Mouse (Mus musculus): ENCODE results near the gene Tradd.
A peak's percentile ranks its signal among the peaks of the same experiment; 100 is the strongest.
"Not testable (repeated sequence)": the region's sequence is repeated elsewhere in the genome, so short reads cannot be mapped to it uniquely, and the experiment has no call there.

The Tradd gene

DNA sequence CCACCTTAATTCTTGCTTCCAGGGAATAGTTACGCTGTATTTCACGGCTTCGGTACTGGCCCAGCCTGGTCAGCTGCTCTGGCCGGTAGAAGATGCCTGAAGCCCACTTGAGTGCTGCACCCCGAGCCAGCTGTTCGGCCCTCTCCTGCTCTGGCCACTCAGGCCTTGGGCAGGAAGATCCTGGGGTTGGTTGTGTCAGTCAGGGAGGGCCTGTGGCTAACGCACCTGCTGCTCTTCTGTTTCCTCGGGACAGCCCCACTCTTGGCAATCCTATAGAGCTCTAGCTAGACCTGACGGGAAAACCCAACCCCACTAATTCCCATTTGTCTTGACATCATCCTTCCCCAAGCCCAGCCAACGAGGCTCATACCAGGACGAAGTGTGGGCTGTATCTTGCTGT lies 30.8 kb upstream of the Tradd start:
- DNase-seq = no peak

DNA sequence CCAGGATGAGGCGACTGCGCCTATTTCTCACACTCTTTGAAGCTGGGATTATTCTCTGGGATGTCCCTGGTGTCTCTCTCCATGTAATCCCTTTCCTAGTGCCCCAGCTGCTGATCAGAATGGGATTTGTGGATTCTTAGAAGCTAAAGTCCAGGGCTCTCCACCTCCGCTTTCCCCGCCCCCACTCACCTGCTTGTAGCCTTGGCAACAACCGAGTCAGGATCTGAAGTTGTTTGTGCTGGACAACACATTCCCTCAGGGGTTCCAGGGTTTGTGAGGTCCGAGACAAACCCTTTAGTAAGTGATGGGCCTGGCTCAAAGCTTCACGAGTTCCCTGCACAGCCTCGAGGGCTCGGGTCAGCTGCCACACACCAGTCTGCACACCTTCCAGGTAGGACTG lies 30.4 kb upstream of the Tradd start:
- no peak for DNase-seq

- no peak for DNase-seq
These were observed 29.0 kb upstream of the Tradd start for GRCm38 (mm10) chr8:105293405-105293804.

DNA sequence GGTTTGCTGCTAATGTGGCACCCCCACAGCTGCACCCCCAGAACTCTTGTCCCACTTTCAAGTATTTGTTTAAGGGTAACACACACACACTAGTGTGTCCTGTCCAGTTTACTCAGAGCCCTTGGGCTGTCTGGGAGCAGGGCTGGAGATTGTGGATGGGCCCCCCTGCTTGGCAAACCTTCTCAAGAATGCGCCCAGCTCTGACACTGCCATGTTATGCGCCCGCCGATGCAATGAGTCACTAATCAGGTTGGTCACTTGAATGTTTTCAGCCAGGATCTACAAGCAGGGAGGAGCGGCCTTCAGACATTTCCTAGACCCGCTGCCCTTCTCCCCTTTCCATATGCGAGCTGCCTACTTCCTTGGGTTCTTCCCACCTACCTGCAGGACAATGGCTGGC lies 28.1 kb upstream of the Tradd start:
- DNase-seq = no peak

DNA sequence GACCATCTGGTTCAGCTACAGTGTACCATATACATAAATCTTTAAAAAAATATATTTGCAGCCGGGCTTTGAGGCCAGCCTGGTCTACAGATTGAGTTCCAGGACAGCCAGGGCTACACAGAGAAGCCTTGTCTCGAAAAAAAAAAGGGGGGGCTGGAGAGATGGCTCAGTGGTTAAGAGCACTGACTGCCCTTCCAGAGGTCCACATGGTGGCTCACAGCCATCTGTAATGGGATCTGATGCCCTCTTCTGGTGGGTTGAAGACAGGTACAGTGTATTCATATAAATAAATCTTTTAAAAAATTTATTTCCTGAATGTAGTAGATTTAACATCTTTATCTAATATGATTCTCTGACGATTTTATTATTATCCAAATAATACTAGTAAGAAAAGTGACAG lies 27.4 kb upstream of the Tradd start:
- not testable (repeated sequence) for DNase-seq

- not testable (repeated sequence) for DNase-seq
These were observed 27.0 kb upstream of the Tradd start for GRCm38 (mm10) chr8:105291364-105291763.

- DNase-seq = peak; percentile 63 to 74
These were observed 26.3 kb upstream of the Tradd start for GRCm38 (mm10) chr8:105290554-105291314.

- DNase-seq = peak; percentile 53 to 55
These were observed 25.5 kb upstream of the Tradd start, which contains the start of gene 4931428F04Rik for GRCm38 (mm10) chr8:105289805-105290460. 4931428F04Rik (minus strand) TSS chr8:105289864.

- peak; percentile 92 to 93 for DNase-seq
These were observed 24.7 kb upstream of the Tradd start for GRCm38 (mm10) chr8:105288958-105289732.

DNA sequence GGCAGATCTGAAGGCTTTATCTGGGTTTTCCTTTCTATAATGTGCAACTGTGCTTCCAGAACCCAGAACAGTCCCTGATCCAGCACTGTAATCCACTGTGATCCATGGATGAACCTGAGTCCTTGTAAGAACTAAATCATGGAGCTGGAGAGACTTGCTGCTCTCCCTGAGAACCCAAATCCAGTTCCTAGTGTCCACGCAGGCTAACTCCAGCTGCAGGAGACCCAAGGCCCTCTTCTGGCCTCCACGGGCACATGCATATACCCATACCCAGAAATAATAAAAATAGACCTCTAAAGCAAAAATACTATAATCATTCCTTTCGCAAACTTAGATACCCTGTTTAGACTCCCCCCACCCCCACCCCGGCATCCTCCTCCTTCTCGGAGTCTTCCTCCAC lies 23.8 kb upstream of the Tradd start:
- DNase-seq = no peak

DNA sequence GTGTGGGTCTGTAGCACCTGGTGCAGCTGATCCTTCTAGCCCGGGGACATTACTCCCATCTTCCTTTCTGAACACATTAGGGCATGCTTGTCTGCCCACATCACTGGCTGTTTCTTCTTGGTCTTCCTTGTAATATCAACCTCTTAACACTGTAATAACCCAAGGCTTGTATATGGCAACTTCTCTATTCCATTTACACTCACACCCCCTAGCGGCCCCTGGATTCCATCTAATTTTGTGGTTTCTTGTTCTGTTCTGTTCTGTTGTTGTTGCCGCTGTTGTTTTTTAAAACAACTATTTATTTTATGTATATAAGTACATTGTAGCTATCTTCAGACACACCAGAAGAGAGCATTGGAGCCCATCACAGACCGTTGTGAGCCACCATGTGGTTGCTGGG lies 22.5 kb upstream of the Tradd start:
- no peak for DNase-seq

- no peak for DNase-seq
These were observed 21.1 kb upstream of the Tradd start for GRCm38 (mm10) chr8:105285514-105285913.

- no peak for DNase-seq
These were observed 18.7 kb upstream of the Tradd start for GRCm38 (mm10) chr8:105283074-105283473.

- DNase-seq = no peak
These were observed 17.8 kb upstream of the Tradd start for GRCm38 (mm10) chr8:105282239-105282638.

DNA sequence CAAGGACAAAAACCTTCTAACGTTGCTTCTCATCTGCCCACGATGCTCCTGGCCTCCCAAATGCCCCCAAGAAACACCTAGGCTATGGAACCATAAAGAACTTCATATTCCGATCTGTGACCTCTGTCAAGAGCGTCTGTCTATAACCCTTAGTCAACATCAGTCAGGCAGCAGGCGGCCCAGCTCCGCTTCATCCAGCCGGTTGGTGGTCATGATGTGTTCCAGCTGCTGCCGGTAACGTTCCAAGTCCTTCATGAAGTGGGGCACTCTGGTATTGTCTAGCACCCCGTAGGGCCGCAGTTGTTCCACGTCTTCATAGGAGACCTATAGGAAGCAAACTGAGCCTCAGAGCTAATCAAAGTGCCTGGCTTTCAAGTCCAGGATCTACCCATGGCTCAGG lies 17.4 kb upstream of the Tradd start:
- no peak for DNase-seq

DNA sequence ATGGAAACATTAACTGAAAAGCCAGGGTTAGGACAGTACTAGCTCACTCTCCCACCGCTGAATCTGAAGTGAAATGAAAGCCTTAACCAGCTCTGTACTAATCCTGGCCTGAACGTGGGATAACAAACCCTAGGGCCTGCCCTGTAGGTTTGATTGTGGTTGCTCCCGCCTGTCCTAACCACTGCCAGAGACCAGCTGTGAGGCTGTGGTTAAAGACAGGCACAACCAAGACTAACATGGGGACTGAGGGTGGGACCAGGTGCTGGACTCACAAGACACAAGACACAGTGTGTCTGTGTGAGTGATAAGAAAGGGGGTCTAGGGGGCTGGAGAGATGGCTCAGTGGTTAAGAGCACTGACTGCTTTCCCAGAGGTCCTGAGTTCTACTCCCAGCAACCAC lies 16.2 kb upstream of the Tradd start:
- DNase-seq = no peak

DNA sequence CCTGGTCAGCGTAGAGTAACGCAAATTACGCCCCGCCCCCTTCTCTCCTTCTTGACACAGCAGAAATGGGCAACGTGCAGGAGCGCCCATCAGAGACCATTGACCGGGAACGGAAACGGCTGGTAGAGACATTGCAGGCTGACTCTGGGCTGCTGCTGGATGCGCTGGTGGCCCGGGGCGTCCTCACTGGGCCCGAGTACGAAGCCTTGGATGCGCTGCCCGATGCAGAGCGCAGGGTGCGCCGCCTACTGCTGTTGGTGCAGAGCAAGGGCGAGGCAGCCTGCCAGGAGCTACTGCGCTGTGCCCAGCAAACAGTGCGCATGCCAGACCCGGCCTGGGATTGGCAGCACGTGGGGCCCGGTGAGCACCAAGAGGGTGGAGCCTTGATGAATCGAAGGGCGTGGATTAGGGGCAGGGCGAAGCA lies 14.5 kb upstream of the Tradd start:
- DNase-seq = no peak

DNA sequence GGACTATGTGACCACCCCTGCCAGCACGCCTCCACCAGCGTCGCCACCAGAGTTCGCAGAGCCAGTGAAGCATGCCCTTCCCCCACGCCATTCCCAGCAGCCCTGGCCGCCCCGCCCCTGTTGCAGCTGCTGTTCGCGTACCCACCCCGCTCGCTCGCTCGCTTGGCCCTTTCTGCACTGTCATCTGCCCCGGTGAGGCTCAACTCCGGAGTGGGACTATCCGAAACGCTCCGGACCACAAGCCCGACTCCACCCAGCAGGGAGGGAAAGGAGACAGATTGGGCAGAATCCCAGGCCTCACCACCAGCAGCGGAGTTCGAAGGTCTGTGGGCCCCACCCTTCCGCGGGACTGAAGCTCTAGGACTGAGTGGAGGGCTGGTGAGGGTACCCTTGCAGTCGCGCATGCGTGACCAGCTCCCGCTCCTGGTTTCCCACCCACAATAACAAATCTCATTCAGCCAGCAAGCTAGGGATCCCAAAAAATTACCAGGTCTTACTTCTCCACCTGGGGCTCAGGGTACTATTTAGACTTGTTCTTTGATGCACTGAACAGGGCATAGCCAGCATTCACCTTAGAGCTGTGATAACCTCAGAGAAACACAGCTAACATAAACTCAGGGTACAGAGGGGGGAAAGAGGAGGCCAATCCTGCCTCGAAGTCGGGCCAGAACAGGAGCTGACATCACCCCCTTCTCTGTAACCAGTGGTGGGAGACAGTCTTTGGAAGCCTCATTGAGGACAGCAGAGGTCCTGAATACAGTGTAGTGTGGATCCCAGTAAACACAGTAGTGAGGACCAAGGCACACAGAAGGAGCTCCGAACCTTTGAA lies 12.1 kb upstream of the Tradd start:
- no peak for DNase-seq

GRCm38 (mm10) chr8:105275840-105276239 lies 11.4 kb upstream of the Tradd start, which contains the start of gene Nol3:
Nol3 (plus strand) TSS chr8:105276140.
- no peak for DNase-seq

DNA sequence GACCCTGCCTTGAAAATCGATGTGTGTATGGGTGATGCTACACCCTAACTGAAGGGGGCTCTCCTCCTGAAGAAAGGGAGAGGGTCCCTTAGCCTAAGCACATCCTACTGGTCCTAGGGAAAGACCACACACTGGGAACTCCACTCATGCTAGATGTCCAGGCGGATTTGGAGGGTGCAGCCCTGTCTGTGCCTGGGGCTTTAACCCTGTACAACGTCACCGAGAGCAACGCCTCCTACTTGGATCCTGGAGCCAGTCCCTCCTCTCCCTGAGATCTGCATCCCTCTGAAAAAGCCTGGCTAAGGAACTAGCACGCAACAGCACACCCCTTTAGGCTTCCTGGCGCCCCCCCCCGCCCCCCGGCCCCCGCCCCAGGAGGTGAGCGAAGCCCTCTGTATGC lies 11.0 kb upstream of the Tradd start:
- DNase-seq = no peak

DNA sequence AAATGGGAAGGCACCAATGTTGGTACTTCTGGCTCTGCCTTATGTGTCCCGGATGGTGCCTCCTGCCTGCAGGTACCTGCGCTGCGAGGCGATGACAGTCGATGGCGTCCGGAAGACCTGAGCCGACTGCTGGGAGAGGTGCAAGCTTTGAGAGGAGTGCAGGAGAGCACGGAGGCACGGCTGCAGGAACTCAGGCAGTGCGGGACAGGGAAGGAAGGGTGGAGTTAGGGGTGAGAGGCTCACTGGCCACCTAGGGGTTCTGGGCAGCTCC lies 6.4 kb upstream of the Tradd start:
- no peak for DNase-seq

- DNase-seq = no peak
These were observed 5.9 kb upstream of the Tradd start for GRCm38 (mm10) chr8:105270101-105270915.
